Mouse (Mus musculus) ES-E14 (cell line): Measurements from ENCODE around the gene N4bp2l2. TPM values are rescaled to one million over a fixed set of nuclear protein-coding genes. Genes with fewer than 3 reads are reported as not detected.

Source experiments
- DNase-seq: peaks from one replicate; pipeline ENCODE4 v3.0.0-alpha.2; 2013; ENCODE audit warnings: low read depth, low spot score
- H3K27ac ChIP-seq: 2 replicates; pipeline ENCODE4 v1.5.1; 2012; ENCODE audit warnings: low read depth, mild to moderate bottlenecking, low read length, moderate library complexity, mixed read lengths; ENCODE audit not compliant: poor library complexity, insufficient read depth, severe bottlenecking
- H3K36me3 ChIP-seq: 2 replicates; pipeline ENCODE4 v1.6.1; 2012; ENCODE audit warnings: mild to moderate bottlenecking, low read length, moderate library complexity, mixed read lengths; ENCODE audit not compliant: control insufficient read depth, poor library complexity, insufficient read depth, severe bottlenecking
- H3K4me1 ChIP-seq, 2 experiments: fragments of 150-350 bp in 1 of 2; sonication (generic) in 1 of 2; 2 replicates each; pipeline ENCODE4 v1.6.1; 2012; ENCODE audit warnings: low read length in 2 of 2, mild to moderate bottlenecking in 1 of 2, mixed read lengths in 1 of 2; ENCODE audit not compliant: control insufficient read depth in 2 of 2, insufficient read depth in 2 of 2, poor library complexity in 1 of 2
- H3K4me3 ChIP-seq, 2 experiments: fragments of 150-350 bp in 1 of 2; sonication (generic) in 1 of 2; 2 replicates each; pipeline ENCODE4 v1.5.1; 2012; ENCODE audit warnings: low read length in 2 of 2, low read depth in 1 of 2, mild to moderate bottlenecking in 1 of 2, mixed read lengths in 1 of 2; ENCODE audit not compliant: insufficient read depth in 1 of 2, poor library complexity in 1 of 2, severe bottlenecking in 1 of 2
- H3K9ac ChIP-seq: 2 replicates; pipeline ENCODE4 v1.6.1; 2012; ENCODE audit warnings: low read depth, mild to moderate bottlenecking, low read length, mixed read lengths; ENCODE audit not compliant: poor library complexity, insufficient read depth, severe bottlenecking
- H3K9me3 ChIP-seq: fragments of 150-350 bp; sonication (generic); 2 replicates; pipeline ENCODE4 v1.6.1; 2012; ENCODE audit warnings: low read depth, mild to moderate bottlenecking, low read length; ENCODE audit not compliant: control insufficient read depth, insufficient read depth
- CHD2 ChIP-seq: IDR thresholded peaks from 2 replicates; pipeline ENCODE4 v1.6.1; 2014; ENCODE audit warnings: mild to moderate bottlenecking, low read depth, low read length, inconsistent platforms
- HCFC1 ChIP-seq: IDR thresholded peaks from 2 replicates; pipeline ENCODE4 v1.6.1; 2012; ENCODE audit warnings: low read length, inconsistent platforms, borderline replicate concordance; ENCODE audit not compliant: insufficient read depth
- MAFK ChIP-seq: IDR thresholded peaks from 2 replicates; pipeline ENCODE4 v1.6.1; 2014; ENCODE audit warnings: mild to moderate bottlenecking, low read depth, low read length, inconsistent platforms; ENCODE audit not compliant: insufficient read depth
- ZC3H11A ChIP-seq: IDR thresholded peaks from 2 replicates; pipeline ENCODE4 v1.6.1; 2012; ENCODE audit warnings: low read depth, mild to moderate bottlenecking, inconsistent platforms, low read length, borderline replicate concordance
- ZNF384 ChIP-seq: IDR thresholded peaks from 2 replicates; pipeline ENCODE4 v1.6.1; 2012; ENCODE audit warnings: low read depth, low read length, inconsistent platforms
- in situ Hi-C, 2 experiments: fragments of 600-800 bp; cut with MboI; formaldehyde crosslinking; loops; one replicate each; pipeline ENCODE4 v1.15.1; 2025; ENCODE audit warnings: low sequenced_read_pairs in 2 of 2, inconsistent platforms in 1 of 2; ENCODE audit not compliant: unreplicated experiment in 2 of 2
- total RNA-seq: library from RNA; depleted of rRNA; stranded (reverse); fragments of 300-350 nt; gene quantifications from 2 replicates; pipeline ENCODE4 v1.2.3, GENCODE M21; 2012; rRNA removed

Gene N4bp2l2
- total RNA-seq, 1 experiment: 58.4 TPM

- H3K9me3 ChIP-seq: no peaks in the 10 kb centered on the region
- peaks cover 31% of the 10 kb centered on the region for H3K36me3 ChIP-seq
- no peak overlapping the region for H3K4me3 ChIP-seq
- no peak overlapping the region for H3K27ac ChIP-seq
- in situ Hi-C loops: no loop called here
- no peaks in the 10 kb centered on the region for H3K4me1 ChIP-seq
- H3K9ac ChIP-seq: no peak overlapping the region
- TF ChIP-seq ZNF384: no peak
- no peak for TF ChIP-seq CHD2
- no peak for TF ChIP-seq HCFC1
- TF ChIP-seq ZC3H11A: no peak
- no peak for TF ChIP-seq MAFK
- DNase-seq: no peak
Observed at GRCm38 (mm10) chr5:150559519-150560103, 106.4 kb downstream of the N4bp2l2 start.

Other genes with a start within 250 kb of the N4bp2l2 start
- not detected in 2 replicates for gene Zar1l, start 148.0 kb downstream of the N4bp2l2 start, total RNA-seq
- gene Brca2, start 143.6 kb downstream of the N4bp2l2 start, total RNA-seq: 49.7 and 77.9 TPM in 2 replicates
- gene N4bp2l1, start 69.0 kb downstream of the N4bp2l2 start, total RNA-seq: 0.74 and 0.80 TPM in 2 replicates
- 24.8 and 26.6 TPM in 2 replicates for gene Pds5b, start 7.6 kb upstream of the N4bp2l2 start, total RNA-seq